10 mouse cellular contexts compared by ENCODE assay signal in the genomic region with DNA sequence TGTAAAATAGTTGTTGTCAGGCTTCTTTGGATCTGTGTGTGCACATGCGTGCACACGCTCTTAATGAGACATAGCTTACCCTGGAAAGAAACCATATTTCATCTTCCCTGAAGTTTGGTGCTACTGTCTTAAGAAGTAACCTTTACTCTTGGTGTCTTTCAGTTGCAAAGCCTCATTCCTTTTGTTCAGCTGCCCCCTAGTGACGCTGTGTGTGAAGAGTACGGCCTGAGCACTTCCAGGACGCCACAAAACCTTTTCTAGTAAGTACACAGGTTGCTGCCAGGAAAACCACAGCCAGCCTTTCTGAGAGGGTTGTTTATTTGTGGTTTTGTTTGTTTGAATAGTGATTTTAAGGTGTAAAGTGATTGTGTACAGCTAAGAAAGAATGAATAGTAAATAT. TPM values are rescaled to one million over a fixed set of nuclear protein-coding genes. Genes with fewer than 3 reads are reported as not detected.
DNase-seq lines count a peak whose midpoint lies in the region; ATAC-seq lines count a peak whose summit lies in the region.
"Had no signal": no experiment of that assay in that cellular context is flagged by ENCODE, and none has a peak within 500 bp of the region (broad histone marks: within the 10 kb centered on the region; RNA-seq: fewer than 3 reads in every experiment).

No protein-coding gene starts in this region.

- DNase-seq in hindbrain, embryonic 14.5 days (ENCODE audit: low spot score): peak; percentile 49
- DNase-seq in adrenal gland, postnatal 10 days: peak; percentile 73
- DNase-seq in gastrocnemius, adult 8-10 months (ENCODE audit: low spot score in 2 of 2): peak; percentile 23 to 46
- peak; percentile 54 for DNase-seq in liver, embryonic 13.5 days
- DNase-seq in spleen, postnatal 14 days (ENCODE audit: low spot score in 2 of 2): peak; percentile 23 to 53

- H3K4me1 ChIP-seq in hindbrain, embryonic 14.5 days (replicated peaks; ENCODE audit: control insufficient read depth, insufficient read depth, low read length): no peaks in the 10 kb centered on the region
- H3K4me1 ChIP-seq in hindbrain, embryonic 13.5 days (replicated peaks): no peaks in the 10 kb centered on the region
- H3K4me1 ChIP-seq in liver, embryonic 13.5 days (replicated peaks): 0 out of 2 replicates have a peak, but pooled peaks cover 2% of the 10 kb centered on the region

- no peak overlapping the region for H3K9ac ChIP-seq in hindbrain, embryonic 14.5 days
- H3K9ac ChIP-seq in hindbrain, embryonic 13.5 days: no peak overlapping the region
- H3K9ac ChIP-seq in liver, embryonic 13.5 days: no peak overlapping the region

- H3K4me2 ChIP-seq in hindbrain, embryonic 14.5 days (replicated peaks): no peak overlapping the region
- H3K4me2 ChIP-seq in hindbrain, embryonic 13.5 days: no peak overlapping the region
- H3K4me2 ChIP-seq in liver, embryonic 13.5 days: no peak overlapping the region

- no peaks in the 10 kb centered on the region for H3K9me3 ChIP-seq in hindbrain, embryonic 14.5 days (ENCODE audit: control insufficient read depth, low read length)
- H3K9me3 ChIP-seq in hindbrain, embryonic 13.5 days: no peaks in the 10 kb centered on the region
- no peaks in the 10 kb centered on the region for H3K9me3 ChIP-seq in liver, embryonic 13.5 days (replicated peaks)

- peaks cover 78% of the 10 kb centered on the region for H3K36me3 ChIP-seq in hindbrain, embryonic 14.5 days (replicated peaks; ENCODE audit: control insufficient read depth, insufficient read depth)
- H3K36me3 ChIP-seq in hindbrain, embryonic 13.5 days: peaks cover 67% of the 10 kb centered on the region
- peaks cover 76% of the 10 kb centered on the region for H3K36me3 ChIP-seq in liver, embryonic 13.5 days

- no peak overlapping the region for H3K27ac ChIP-seq in hindbrain, embryonic 14.5 days
- H3K27ac ChIP-seq in hindbrain, embryonic 13.5 days: no peak overlapping the region
- H3K27ac ChIP-seq in liver, embryonic 13.5 days: no peak overlapping the region
- H3K27ac ChIP-seq: macrophage had no signal

- ATAC-seq in hindbrain, embryonic 14.5 days (ENCODE audit: low FRiP score): no peak
- no peak for ATAC-seq in hindbrain, embryonic 13.5 days (ENCODE audit: low FRiP score)
- ATAC-seq in CD4-positive, CD25-positive, alpha-beta regulatory T cell, adult 4 months: peak; percentile 81
- ATAC-seq in liver, embryonic 13.5 days (ENCODE audit: low read depth): no peak
- no peak for ATAC-seq in monocyte, adult 5-6 weeks (replicated peaks; ENCODE audit: insufficient number of reproducible peaks, low FRiP score, low TSS enrichment, poor library complexity, severe bottlenecking)

- 45% methylated on average over 5 of the region's 5 CpGs for WGBS in hindbrain, embryonic 14.5 days
- 47% methylated on average over 5 of the region's 5 CpGs for WGBS in hindbrain, embryonic 13.5 days
- 64% methylated on average over 5 of the region's 5 CpGs for WGBS in liver, embryonic 13.5 days (ENCODE audit: insufficient replicate concordance)

- H3K27me3 ChIP-seq in hindbrain, embryonic 14.5 days (ENCODE audit: control insufficient read depth, insufficient read depth, low read length): no peaks in the 10 kb centered on the region
- H3K27me3 ChIP-seq in hindbrain, embryonic 13.5 days: no peaks in the 10 kb centered on the region
- no peaks in the 10 kb centered on the region for H3K27me3 ChIP-seq in liver, embryonic 13.5 days

- H3K4me3 ChIP-seq in hindbrain, embryonic 14.5 days (replicated peaks; ENCODE audit: low read length): no peak overlapping the region
- no peak overlapping the region for H3K4me3 ChIP-seq in hindbrain, embryonic 13.5 days
- H3K4me3 ChIP-seq in liver, embryonic 13.5 days (replicated peaks): no peak overlapping the region
- H3K4me3 ChIP-seq: erythroblast, embryonic 14.5 days had no signal

RNA-seq across cellular contexts. Expression of gene Pms2, which starts 7.7 kb away (rescaled TPM):
- polyA plus RNA-seq in hindbrain, embryonic 14.5 days (2014; fragmentation: Nextera tagmentation; extraction: Ambion mirVana): 25.8 and 29.3 TPM in 2 replicates
- polyA plus RNA-seq in hindbrain, embryonic 13.5 days (2015; fragmentation: Nextera tagmentation; extraction: Ambion mirVana): 26.8 and 33.1 TPM in 2 replicates
- polyA plus RNA-seq in CD4-positive, CD25-positive, alpha-beta regulatory T cell, adult 4 months (2017; shearing (Covaris generic)): 10 to 100 TPM; 45.6 to 56.3 TPM
- total RNA-seq in adrenal gland, postnatal 10 days (2021): 10 to 100 TPM in 1 of 2 experiments, 1 to 10 TPM in 1; 8.8 to 12.5 TPM
- 1 to 10 TPM; 3.8 to 6.3 (median 4.8) TPM for total RNA-seq in gastrocnemius, adult 8-10 months (2022)
- polyA plus RNA-seq in liver, embryonic 13.5 days (2015; fragmentation: Nextera tagmentation; extraction: Ambion mirVana): 16.9 and 21.5 TPM in 2 replicates
- 11.8 to 24.5 TPM (median 17.7 TPM) in 3 replicates for total RNA-seq in monocyte, adult 5-6 weeks (2017)

RNA-seq across cellular contexts. Expression of gene Aimp2, which starts 7.8 kb away (rescaled TPM):
- polyA plus RNA-seq in hindbrain, embryonic 14.5 days (2014; fragmentation: Nextera tagmentation; extraction: Ambion mirVana): 86.7 and 87.4 TPM in 2 replicates
- polyA plus RNA-seq in hindbrain, embryonic 13.5 days (2015; fragmentation: Nextera tagmentation; extraction: Ambion mirVana): 82.8 and 83.2 TPM in 2 replicates
- 10 to 100 TPM; 40.8 to 68.8 TPM for polyA plus RNA-seq in CD4-positive, CD25-positive, alpha-beta regulatory T cell, adult 4 months (2017; shearing (Covaris generic))
- total RNA-seq in adrenal gland, postnatal 10 days (2021): 10 to 100 TPM; 34.3 to 38.6 TPM
- total RNA-seq in gastrocnemius, adult 8-10 months (2022): 100 to 1,000 TPM in 2 of 4 experiments, 10 to 100 TPM in 2; 84.3 to 140 (median 99.9) TPM
- 68.9 and 73.2 TPM in 2 replicates for polyA plus RNA-seq in liver, embryonic 13.5 days (2015; fragmentation: Nextera tagmentation; extraction: Ambion mirVana)
- total RNA-seq in monocyte, adult 5-6 weeks (2017): 4.3 to 18.0 TPM (median 11.7 TPM) in 3 replicates

RNA-seq across cellular contexts. Expression of gene Gm42421, which starts 10.6 kb away (rescaled TPM):
- polyA plus RNA-seq in hindbrain, embryonic 14.5 days (2014; fragmentation: Nextera tagmentation; extraction: Ambion mirVana): 1.6 and 2.5 TPM in 2 replicates
- polyA plus RNA-seq in hindbrain, embryonic 13.5 days (2015; fragmentation: Nextera tagmentation; extraction: Ambion mirVana): 1.9 and 2.4 TPM in 2 replicates
- 1 to 10 TPM in 1 of 2 experiments, under 1 TPM in 1; 0.82 to 2.3 TPM for polyA plus RNA-seq in CD4-positive, CD25-positive, alpha-beta regulatory T cell, adult 4 months (2017; shearing (Covaris generic))
- not detected for total RNA-seq in adrenal gland, postnatal 10 days (2021)
- not detected for total RNA-seq in gastrocnemius, adult 8-10 months (2022)
- polyA plus RNA-seq in liver, embryonic 13.5 days (2015; fragmentation: Nextera tagmentation; extraction: Ambion mirVana): 0.41 TPM in 1 of 2 replicates, not detected in the other
- 2.9 TPM in 1 of 3 replicates, not detected in the others for total RNA-seq in monocyte, adult 5-6 weeks (2017)
- polyA plus RNA-seq: erythroblast, embryonic 14.5 days had no signal

RNA-seq across cellular contexts. Expression of gene Rsph10b, which starts 15.4 kb away (rescaled TPM):
- polyA plus RNA-seq in hindbrain, embryonic 14.5 days (2014; fragmentation: Nextera tagmentation; extraction: Ambion mirVana): 3.9 and 4.5 TPM in 2 replicates
- polyA plus RNA-seq in hindbrain, embryonic 13.5 days (2015; fragmentation: Nextera tagmentation; extraction: Ambion mirVana): 3.1 and 3.2 TPM in 2 replicates
- under 1 TPM; 0.62 to 0.75 TPM for polyA plus RNA-seq in CD4-positive, CD25-positive, alpha-beta regulatory T cell, adult 4 months (2017; shearing (Covaris generic))
- total RNA-seq in adrenal gland, postnatal 10 days (2021): 1 to 10 TPM in 1 of 2 experiments, under 1 TPM in 1; 0.78 to 1.2 TPM
- 1 to 10 TPM in 2 of 4 experiments, under 1 TPM in 2; 0.43 to 1.0 (median 0.92) TPM for total RNA-seq in gastrocnemius, adult 8-10 months (2022)
- polyA plus RNA-seq in liver, embryonic 13.5 days (2015; fragmentation: Nextera tagmentation; extraction: Ambion mirVana): 0.17 and 0.56 TPM in 2 replicates
- 0.29 to 1.9 TPM (median 0.32 TPM) in 3 replicates for total RNA-seq in monocyte, adult 5-6 weeks (2017)
- polyA plus RNA-seq: macrophage had no signal

RNA-seq across cellular contexts. Expression of gene Ankrd61, which starts 19.9 kb away (rescaled TPM):
- 0.23 and 0.55 TPM in 2 replicates for polyA plus RNA-seq in hindbrain, embryonic 14.5 days (2014; fragmentation: Nextera tagmentation; extraction: Ambion mirVana)
- polyA plus RNA-seq in hindbrain, embryonic 13.5 days (2015; fragmentation: Nextera tagmentation; extraction: Ambion mirVana): 0.43 and 0.66 TPM in 2 replicates
- polyA plus RNA-seq in CD4-positive, CD25-positive, alpha-beta regulatory T cell, adult 4 months (2017; shearing (Covaris generic)): under 1 TPM; 0.73 to 0.94 TPM
- not detected for total RNA-seq in adrenal gland, postnatal 10 days (2021)
- total RNA-seq in gastrocnemius, adult 8-10 months (2022): under 1 TPM in 1 of 4 experiments, not detected in 3; 0.18 TPM
- polyA plus RNA-seq in liver, embryonic 13.5 days (2015; fragmentation: Nextera tagmentation; extraction: Ambion mirVana): 0.32 and 0.36 TPM in 2 replicates
- 0.39 to 1.8 TPM in 2 of 3 replicates, not detected in the other for total RNA-seq in monocyte, adult 5-6 weeks (2017)
- polyA plus RNA-seq: erythroblast, embryonic 14.5 days; macrophage had no signal
